Comparison of ENCODE assay signal across 8 mouse cellular contexts in genomic region chr12:84219121-84219561, GRCm38 (mm10). TPM values are rescaled to one million over a fixed set of nuclear protein-coding genes. Genes with fewer than 3 reads are reported as not detected.
DNase-seq lines count a peak whose midpoint lies in the region; ATAC-seq and TF ChIP-seq lines count a peak whose summit lies in the region.

No protein-coding gene starts in this region.

- H3K27ac ChIP-seq in heart, embryonic 16.5 days (ENCODE audit: low read length): peak overlapping the region; percentile 94

- H3K9ac ChIP-seq in heart, embryonic 16.5 days (ENCODE audit: low read length): peak overlapping the region; percentile 98

- no peaks in the 10 kb centered on the region for H3K9me3 ChIP-seq in heart, embryonic 16.5 days (replicated peaks; ENCODE audit: control insufficient read depth, low read length)

- peaks cover 41% of the 10 kb centered on the region for H3K4me1 ChIP-seq in heart, embryonic 16.5 days (ENCODE audit: control insufficient read depth, insufficient read depth, low read length)
- H3K4me1 ChIP-seq in lung, adult 2 months (ENCODE audit: control insufficient read depth, insufficient read depth, low read length): peaks cover 24% of the 10 kb centered on the region

- peak overlapping the region; percentile 96 for H3K4me3 ChIP-seq in heart, embryonic 16.5 days (ENCODE audit: low read length)
- H3K4me3 ChIP-seq in lung, adult 2 months (replicated peaks; ENCODE audit: extremely low read depth, low read depth, low read length): peak overlapping the region; percentile 86

- no peaks in the 10 kb centered on the region for H3K27me3 ChIP-seq in heart, embryonic 16.5 days (ENCODE audit: control insufficient read depth, insufficient read depth, low read length)
- no peaks in the 10 kb centered on the region for H3K27me3 ChIP-seq in splenic B cell, adult 2 months (ENCODE audit: control insufficient read depth, insufficient read depth, low read length, poor library complexity, severe bottlenecking)

- peak; percentile 14; the same call in 1 of the 2 replicates for ATAC-seq in heart, embryonic 16.5 days (replicated peaks; ENCODE audit: extremely low read depth, insufficient read depth, low FRiP score)

- no peak for TF ChIP-seq CTCF in lung, adult 2 months (IDR thresholded peaks at IDR 0.05; ENCODE audit: insufficient read depth, low read length)

- peak overlapping the region; percentile 90 for H3K4me2 ChIP-seq in heart, embryonic 16.5 days (ENCODE audit: low read depth, low read length)

- no peak; the same call in 1 of the 2 replicates for TF ChIP-seq POLR2A in lung, adult 2 months (IDR thresholded peaks at IDR 0.05; ENCODE audit: borderline replicate concordance, extremely low read depth, low read depth, low read length)

- peak; percentile 15 for DNase-seq in layer of hippocampus, adult 9-10 months (ENCODE audit: low spot score)
- DNase-seq in layer of hippocampus, adult 8-10 months (ENCODE audit: low spot score in 2 of 2): no peak
- peak; percentile 66 for DNase-seq in brain, adult 2 months (ENCODE audit: low read depth, low spot score)
- no peak for DNase-seq in lung, adult 2 months
- peak; percentile 56 for DNase-seq in splenic B cell, adult 2 months (ENCODE audit: low read depth, low spot score)
- DNase-seq in right cerebral cortex, postnatal 4 days: no peak
- no peak for DNase-seq in spleen, postnatal 14 days (ENCODE audit: low spot score in 2 of 2)

- H3K36me3 ChIP-seq in heart, embryonic 16.5 days (ENCODE audit: control insufficient read depth, insufficient read depth): 0 out of 2 replicates have a peak, but pooled peaks cover 2% of the 10 kb centered on the region
- H3K36me3 ChIP-seq in splenic B cell, adult 2 months (ENCODE audit: control insufficient read depth, insufficient read depth, low read length, poor library complexity, severe bottlenecking): no peaks in the 10 kb centered on the region

- WGBS in heart, embryonic 16.5 days: 7% methylated on average over 14 of the region's 14 CpGs
- WGBS in lung, adult 2 months: 4% methylated on average over 14 of the region's 14 CpGs

RNA-seq across cellular contexts. Expression of gene Elmsan1, which starts 0.5 kb away (rescaled TPM):
- total RNA-seq in layer of hippocampus, adult 8-10 months (2022): 10 to 100 TPM; 21.6 to 28.5 (median 26.0) TPM
- polyA plus RNA-seq in heart, embryonic 16.5 days (2015; fragmentation: Nextera tagmentation; extraction: Ambion mirVana): 7.1 and 7.5 TPM in 2 replicates
- polyA plus RNA-seq in lung, adult 2 months (2012; rRNA removed): 26.5 and 29.5 TPM in 2 replicates

Comparison
In these comparisons a context has a peak if more than half of its experiments do, and no peak if none do; other contexts are left out.
1. DNase-seq: peak in layer of hippocampus, adult 9-10 months (single experiment), brain, adult 2 months (single experiment) and splenic B cell, adult 2 months (single experiment); none in layer of hippocampus, adult 8-10 months (0 of 2), lung, adult 2 months (single experiment), right cerebral cortex, postnatal 4 days (single experiment) and spleen, postnatal 14 days (0 of 2).